Mouse (Mus musculus) NIH3T3 (cell line): ENCODE results near the gene Cmtm6.

ENCODE experiments used
- DNase-seq: peaks from one replicate; pipeline ENCODE4 v3.0.0-alpha.2; 2012; ENCODE audit warnings: low read depth

Gene Cmtm6

DNA sequence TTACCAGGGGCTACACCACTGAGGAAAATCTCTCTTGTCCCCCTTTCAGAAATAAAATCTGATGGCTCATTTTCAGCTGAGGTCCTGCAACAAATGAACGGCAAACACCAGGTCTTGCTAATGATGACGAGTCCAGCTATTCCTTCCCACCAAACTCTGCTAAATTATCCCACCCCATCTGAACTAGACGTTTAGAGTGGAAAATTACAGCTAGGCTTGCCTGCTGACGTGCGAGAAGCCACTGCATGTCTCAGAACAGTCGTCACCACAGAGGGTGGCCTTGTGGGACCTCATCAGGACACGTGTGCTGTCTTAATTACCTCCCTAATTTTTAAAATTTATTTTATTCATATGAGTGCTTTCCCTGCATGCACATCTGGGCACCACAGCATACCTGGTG, 40.6 kb downstream of the Cmtm6 start:
- DNase-seq: no peak

DNA sequence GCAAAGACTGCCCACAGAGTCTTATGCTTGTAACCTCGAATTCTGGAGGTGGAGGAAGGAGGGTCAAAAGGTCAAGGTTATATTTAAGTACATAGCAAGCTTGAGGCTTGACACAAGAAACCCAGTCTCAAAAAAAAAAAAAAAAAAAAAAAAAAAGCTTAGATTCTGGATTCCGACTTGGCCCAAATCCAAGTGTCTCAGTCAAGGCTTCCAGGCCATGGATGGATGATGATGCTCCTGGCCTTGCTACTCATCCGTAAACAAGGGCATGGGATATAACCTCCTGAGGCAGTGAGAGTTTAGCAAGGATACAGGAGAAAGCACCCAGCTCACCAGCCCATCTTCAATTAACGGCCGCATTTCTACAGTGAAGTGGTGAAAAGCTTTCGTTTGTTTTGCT, 43.7 kb downstream of the Cmtm6 start:
- DNase-seq: no peak

DNA sequence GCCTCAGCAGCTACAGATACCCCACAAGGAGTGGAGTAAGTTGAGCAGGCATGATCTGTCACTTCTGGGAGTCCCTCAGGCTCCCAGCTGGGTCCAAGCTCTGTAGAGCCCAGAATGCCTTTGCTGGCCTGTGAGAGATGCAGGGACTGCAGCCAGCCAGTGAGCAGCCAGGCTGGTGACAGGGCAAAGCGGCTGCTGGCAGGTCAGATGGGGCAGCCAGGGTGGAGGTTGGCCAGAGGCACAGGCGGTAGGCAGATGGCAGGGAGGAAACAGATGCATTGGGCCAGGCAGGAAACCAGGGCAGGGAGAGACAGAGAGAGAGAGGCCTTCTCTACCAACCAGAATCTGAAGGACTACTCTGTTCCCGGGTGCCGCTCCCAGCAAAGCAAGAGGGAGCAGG, 44.4 kb downstream of the Cmtm6 start:
- no peak for DNase-seq

DNA sequence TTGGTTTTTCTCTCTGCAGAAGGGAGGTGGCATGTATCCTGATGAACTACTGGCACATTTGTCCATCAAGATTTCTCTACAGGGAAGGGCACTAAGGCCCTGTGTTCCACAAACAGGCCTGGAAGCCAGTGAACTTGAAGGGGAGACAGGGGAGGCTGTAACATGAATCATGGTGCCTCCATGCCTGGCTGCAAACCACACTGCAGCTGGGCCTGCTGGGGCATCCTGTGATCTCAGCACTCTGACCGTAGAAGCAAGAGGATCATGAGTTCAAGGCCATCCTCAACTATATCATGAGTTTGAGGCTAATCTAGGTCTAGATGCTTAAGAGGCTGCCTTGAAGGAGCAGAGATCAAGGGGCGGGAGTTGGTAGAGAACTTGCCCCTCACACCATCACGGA, 45.4 kb downstream of the Cmtm6 start:
- no peak for DNase-seq

DNA sequence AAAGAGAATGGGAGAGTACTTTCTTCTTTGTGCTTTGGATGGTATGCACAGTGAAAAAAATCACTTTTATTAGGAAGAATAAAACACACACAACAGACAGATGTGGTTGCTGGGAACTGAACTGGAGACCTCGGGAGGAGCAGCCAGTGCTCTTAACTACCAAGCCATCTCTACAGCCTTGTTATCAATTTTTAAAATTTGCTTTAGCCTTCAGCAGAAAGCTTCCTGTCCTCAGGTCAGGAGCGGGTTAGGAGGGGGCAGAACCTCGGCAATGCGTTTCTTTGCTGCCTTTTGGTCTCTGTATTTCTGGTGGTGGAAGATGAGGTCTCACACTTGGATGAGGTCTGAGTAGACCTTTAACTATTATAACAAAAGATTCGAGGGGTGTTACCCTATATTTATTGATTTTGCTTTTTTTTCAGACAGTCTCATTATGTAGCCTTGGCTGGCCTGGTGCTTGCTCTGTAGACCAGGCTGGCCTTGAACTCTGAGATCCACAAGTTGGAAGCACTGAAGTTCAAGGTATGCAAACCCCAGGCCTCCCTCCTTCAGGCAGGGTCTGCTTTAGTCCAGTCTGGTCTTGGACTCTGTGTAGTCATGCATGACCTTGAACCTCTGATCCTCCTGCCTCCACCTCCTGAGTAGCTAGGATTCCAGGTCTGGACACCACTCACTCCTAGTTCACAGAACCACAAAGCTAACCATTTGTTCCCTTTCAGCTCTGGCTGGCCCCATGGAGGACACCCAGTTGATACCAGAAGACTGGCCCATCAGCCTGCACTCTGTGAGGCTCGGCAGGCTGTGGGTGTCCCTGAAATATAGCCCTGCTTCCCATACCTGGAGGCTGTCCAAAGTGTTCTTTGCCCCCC, 46.5 kb downstream of the Cmtm6 start:
- DNase-seq: no peak

DNA sequence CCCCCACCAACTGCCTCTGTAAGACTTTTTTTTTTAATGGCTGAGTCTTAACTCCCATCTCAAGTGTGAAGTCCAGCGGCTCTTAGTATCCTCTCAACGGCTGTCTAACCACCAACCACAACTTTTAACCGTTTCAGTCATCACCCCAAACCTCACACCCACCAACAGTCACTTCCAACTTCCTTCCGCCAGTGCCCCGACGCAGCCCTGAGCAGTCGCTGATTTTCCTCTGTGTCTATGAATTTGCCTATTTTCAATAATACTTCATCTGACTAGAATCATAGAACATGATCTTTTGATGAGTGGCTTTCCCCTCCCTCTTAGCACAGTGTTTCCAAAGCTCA, 47.1 kb downstream of the Cmtm6 start:
- DNase-seq: no peak

DNA sequence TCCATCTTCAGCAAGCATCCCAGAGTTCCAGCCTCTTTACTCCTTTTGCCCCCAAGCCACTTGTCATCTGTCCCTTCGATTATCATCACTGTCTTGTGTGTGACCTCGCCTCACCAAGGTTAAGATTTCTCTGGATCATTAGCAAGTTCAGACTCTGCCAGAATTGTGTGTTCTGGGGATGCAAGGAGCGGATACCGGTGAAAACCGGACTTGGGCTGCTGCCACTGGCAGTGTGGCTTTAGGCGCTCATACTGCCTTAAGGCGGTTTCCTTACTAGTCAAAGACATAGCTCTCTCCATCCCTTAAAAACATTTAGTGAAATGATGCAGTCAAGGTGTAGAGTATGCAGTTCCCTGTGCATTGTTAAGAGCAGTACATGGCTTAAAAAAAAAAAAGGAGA, 48.0 kb downstream of the Cmtm6 start:
- no peak for DNase-seq

DNA sequence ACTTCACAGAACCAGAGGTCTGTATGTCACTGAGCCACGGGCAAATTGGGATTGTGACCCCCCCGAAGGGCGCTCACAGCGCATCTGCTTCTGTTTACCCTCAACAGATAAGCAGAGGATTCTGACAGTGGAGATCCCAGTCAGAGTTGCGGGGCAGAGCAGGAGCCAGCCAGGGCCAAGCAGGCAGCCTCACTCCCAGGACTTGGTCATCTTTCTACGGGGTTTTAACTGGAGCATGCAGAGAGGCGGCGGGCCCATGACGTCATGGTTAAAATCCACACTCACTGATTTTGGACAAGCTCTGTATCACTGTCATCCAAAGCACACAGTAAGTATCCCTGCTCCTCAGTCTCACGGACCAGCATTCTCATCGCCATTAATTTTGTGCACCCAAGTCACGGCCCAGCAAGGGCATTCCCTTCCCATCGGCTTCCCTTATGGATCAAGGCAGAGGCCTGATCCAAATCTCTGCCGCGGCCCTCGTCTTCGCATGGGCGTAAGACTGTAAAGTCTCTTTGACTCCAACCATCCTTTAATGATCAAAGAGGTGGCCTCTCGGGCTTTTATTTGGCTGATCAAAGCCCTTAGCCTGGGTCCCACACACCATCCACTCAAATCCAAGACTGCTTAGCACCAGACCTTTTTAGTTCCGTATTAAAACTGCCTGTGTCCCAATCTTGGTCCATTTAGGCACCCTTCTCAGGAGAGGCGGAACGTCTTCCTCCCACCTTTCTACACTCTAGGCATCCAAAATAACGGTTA, 49.2 kb downstream of the Cmtm6 start:
- DNase-seq: peak; percentile 55

DNA sequence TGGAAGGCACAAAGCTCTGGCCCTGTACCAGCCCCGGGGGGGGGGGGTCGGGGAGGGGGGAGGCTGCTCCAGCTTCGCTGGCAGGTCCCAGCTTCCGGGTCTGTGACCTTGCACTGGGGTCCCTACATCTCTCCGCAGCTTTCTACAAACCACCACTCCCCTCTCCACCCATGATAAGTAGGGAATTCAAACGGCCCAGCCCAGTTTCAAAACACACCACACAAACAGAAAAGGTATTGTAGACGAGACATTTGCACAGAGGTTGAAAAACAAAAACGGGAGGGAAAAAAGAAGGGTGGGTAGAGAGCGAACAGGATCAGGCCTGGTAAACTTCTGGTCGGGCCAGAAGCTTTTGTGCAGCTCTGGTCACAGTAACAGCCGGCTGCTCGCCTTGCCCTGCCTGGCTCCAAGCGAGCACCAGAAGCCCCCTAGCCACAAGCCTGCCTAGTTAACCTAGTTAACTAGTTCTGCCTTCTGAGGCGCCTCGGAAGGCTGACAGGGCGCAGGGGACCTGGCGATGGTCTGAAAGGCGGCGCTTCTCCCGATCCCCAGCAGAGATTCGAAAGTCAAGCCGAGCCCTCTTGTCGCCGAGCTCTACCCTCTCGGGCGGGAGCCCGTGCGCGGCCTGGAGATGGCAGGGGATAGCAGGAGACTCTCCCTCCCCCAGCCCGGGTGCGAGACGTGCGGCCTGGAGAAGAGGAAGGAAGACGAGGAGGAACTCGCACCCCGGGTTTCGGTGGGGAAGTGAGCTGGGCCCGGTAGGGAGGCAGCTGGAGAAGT, 50.0 kb downstream of the Cmtm6 start:
- DNase-seq: peak; percentile 48

DNA sequence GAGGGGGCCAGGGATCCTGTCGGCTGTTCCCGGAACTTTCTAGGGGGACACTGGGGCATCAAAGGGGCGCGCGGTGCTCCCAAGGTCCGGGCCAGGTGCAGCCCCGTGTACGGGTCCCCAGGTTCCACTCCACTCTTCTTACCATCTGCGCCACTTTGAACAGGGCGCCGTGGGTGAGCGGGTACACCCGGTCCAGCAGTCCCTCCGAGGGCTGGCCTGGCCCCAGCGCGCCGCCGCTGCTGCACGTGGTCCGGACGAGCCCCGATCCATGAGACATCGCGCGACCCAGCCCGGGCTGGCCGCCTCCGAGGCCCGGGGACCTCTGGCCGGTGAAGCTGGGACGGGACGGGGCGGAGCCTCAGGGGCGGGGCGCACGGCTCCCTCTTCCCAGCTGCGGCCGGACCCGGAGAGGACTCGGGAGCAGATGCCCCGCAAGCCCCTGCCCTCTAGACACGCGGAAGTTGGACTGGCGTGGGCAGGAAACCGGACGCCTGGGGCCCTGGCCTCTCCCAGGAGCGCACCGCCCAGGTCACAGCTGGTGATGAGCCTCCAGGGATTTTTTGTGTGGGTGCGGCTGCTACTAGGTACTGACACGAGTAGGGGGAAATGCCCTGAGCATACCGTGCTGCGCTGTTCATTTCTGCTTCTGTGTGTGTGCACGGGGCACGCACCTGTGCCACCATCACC, 50.8 kb downstream of the Cmtm6 start, which contains the start of gene Cmtm7:
Cmtm7 (minus strand) TSS at position 331 of the 687 bp plus-strand sequence.
- peak; percentile 87 for DNase-seq

DNA sequence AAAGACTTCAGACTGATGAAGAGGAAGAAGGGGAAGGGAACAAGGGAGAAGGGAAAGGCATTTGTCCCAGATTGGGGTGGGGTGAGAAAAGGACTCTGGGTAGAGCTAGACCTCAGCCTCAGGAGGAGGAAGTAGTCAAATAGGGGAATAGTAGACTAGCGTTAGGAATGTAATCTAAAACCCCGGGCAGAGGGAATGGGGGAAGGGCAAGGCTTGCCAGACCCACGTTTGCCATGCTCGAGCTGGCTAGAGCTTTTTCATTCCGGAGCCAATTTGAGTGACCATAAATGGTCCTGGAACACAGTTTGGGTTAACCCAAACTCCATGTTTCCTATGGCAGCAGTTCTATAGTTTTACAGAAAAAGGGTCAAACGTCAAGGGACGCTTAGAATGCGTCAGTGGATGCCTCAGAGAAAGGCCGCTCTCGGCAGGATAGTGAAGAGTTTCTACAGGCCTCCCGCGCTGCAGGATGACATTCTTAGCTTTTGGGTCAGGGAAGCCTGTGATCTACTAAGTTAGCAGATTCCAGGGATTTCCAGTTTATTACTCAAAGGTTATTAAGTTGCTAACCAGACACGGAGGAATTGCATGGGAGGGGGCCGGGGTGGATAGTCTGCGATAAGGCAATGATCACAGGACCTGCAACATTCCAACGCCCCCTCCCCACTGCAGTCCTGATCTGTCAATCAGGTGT, 54.7 kb downstream of the Cmtm6 start:
- DNase-seq: peak; percentile 68

DNA sequence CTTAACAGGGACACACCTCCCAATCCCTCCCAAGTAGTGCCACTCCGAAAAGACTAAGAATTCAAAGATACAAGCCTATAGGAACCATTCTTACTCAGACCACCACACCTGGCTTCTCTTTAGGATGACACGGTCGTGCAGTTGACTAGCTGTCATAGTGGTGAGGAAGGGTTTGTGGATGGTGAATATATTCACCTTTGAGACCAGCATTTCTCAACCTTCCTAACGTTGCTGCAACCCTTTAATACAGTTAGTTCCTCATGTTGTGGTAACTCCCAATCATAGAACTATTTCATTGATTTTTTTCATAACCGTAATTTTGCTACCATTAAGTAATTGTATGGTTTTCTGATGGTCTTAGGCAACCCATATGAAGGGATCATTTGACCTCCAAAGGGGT, 56.2 kb downstream of the Cmtm6 start:
- no peak for DNase-seq

DNA sequence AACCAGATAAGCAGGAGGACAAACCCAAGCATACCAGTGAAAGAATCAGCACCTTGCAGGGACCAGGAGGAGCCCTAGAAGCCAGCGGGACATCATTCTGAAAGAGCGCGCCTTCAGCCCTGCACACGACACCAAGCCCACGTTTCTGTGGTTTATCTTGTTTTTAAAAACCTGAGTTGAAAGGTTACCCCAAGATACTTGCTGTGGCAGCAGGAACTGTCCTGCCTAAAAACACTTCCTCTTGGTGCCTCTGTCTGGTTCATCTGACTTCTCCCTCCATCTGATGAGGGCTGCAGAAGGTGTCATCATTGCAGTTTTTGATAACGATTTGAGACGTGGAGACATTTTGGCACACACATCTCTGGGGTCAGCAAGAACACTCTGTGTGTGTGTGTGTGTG, 56.8 kb downstream of the Cmtm6 start:
- DNase-seq: no peak

DNA sequence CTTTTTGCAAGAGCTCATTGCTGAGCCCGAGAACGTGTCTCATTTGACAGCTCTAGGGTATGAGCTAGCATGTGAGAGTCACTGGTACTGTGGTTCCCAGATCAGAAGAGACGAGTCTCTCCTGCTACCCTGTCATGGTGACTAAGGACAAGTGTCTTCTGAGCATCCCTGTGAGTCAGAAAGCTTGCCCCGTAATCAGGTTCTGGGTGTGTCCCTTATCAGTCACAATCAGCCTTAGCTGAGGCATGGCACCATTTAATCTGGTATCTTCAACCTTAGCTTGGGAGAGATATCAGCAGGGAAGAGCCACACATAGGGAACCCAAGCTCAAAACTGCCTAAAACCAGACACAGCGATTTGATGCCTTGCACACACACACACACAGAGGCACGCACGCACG, 57.8 kb downstream of the Cmtm6 start:
- no peak for DNase-seq

DNA sequence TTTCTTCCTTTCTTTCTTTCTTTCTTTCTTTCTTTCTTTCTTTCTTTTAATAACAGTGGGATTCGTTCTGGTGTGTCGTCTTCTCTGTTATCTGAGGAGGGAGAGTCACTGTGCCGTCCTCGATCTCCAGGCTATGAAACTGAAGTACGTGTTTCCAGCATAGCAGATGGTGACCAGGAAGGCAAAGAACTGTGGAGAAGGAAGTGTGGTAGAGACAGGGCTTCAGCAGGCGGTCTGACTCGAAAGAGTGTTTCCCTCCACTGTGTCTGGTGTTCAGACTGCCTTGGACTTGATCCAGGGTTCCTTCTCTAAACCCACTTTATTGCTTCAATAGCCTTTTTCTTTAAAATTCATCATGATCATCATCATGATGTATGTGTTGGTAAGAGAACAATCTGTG, 58.6 kb downstream of the Cmtm6 start:
- no peak for DNase-seq

DNA sequence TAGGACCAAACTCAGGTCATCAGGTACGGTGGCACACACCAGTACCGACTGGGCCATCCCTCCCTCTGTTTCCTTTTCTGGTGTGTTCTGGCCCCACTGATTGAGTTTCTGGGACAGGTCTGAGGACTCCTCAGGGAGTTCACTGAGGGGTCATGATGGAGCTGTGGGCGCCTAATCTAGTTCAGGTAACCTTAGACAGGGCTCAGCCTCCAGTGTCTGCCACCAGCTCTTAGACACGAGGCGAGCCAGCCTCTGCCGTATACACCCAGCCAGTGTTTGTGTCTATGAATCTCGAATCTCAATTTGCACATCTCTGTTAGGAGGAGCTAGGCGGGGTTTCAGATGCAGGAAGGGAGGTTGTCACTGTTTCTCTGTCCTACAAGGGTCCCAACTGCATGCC, 59.1 kb downstream of the Cmtm6 start:
- DNase-seq: no peak

DNA sequence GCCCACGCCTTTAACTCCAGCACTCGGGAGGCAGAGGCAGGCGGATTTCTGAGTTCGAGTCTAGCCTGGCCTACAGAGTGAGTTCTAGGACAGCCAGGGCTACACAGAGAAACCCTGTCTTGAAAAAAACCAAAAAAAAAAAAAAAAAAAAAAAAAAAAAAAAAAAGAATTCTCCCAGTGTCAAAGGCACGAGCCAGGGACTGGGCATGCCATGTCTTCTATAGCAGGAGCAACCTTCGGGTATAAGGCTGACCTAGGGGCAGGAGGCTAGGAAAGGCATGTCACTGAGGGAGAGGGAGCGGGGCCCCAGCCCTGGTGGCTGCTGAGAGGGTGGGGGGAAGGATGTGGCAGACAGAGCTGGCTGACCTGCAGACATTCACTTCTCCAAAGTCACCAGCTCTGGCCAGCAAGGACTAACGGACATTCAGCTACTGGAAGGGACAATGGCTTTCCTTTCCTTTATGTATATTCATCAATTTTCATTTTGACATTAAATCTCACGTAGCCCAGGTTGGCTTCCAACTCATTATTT, 62.9 kb downstream of the Cmtm6 start:
- DNase-seq: no peak

DNA sequence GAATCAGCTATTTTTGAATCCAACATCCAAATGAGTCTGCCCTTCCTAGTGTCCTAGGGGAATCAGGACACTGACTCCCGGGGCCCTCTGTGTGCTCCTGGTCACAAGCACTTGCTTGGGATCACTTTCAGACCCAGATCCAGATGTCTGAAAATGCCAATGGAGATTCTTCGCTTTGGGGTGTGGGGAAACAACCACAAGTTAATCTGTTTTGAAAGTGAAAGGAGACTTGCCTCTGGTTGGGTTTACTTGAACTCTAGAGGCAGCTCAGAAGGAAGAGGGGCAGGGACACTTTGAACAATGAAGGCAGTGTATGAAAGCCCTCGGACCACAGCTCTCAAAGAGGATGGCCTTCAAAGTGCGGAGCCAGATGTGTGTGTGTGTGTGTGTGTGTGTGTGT, 63.6 kb downstream of the Cmtm6 start:
- DNase-seq: no peak

DNA sequence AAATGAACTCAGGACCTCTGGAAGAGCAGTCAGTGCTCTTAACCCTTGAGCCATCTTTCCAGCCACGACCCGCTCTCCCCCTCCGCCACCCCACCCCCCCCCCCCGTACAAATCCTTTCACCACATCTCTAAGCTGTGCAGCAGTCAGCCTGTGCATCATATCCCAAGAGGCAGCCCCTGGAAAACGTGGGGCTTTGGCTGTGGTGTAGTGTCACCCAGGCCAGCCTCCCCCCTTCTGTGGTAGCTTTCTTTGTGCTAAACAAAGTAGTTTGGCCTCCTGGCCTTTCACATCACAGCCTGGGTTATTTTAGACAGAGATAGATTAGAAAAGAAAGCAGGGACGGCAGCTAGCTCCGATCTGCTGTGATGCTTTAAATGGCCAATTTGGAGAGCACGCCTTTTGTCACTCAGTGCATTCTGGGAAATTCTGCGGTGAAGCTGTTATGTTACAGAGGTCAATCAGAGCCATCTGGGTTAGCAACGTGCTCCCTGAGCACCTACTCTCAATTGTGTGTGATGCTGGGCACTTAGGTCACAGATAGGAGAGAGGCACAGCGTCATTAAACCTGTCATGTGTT, 65.6 kb downstream of the Cmtm6 start:
- no peak for DNase-seq

DNA sequence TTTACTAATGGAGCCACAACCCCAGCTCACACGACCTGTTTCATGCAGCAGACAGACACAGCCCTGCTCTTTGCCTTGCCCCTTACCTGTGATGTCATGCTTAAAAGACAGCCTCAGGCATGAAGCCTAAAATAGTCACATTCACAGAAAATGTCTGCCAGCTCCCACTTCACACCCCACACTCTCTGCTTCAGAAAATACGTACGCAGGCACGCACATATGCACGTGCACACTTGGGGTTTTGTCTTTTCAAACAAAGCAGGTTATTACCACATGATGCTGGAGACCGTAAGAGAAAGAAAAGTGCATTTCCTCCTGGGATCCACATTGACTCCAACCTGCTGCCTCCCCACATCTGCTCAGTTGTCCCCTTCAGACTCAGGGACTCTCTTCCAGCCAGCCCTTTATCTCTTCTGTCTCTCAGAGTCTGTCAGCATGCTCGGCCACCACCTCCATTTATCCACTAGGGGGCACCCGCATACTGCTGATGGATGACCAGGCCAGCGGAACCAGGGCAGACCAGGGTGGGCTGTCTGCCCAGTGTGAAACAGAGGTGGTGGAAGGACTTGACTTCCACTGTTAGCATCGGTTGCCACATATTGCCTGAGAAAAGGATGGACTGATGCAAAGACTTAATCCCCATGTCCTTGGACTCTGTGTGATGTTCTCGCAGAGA, 66.6 kb downstream of the Cmtm6 start:
- peak; percentile 89 for DNase-seq
